Mouse (Mus musculus): ENCODE measurements at regions not wholly inside any gene's neighbourhood (a gene's known extent, or its start where the extent isn't known, plus 50 kb on each side); places are given as distances from the start of the nearest gene placed in this dataset.

DNA sequence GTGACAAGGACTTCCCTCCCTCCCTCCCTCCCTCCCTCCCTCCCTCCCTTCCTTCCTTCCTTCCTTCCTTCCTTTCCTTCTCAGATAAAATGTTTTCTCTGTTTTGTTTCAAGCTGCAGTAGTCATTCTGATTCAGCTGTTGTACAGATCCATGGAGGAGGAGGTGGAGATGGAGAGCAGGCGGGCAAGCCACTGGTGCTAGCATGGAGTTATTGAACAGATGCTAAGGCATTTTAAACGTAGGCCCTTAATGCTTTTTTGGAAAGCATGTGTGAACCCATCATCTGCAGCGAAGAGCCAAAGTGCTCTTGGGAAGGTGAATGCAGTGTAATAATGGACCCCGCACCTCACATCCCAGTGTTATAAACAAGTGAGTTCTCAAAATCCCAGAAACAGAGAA, 164.1 kb upstream of the Palmd start:
- TF ChIP-seq CTCF (IDR thresholded peaks at IDR 0.05; ENCODE audit: low read depth, low read length), result no peak
- no peak for TF ChIP-seq POLR2A (IDR thresholded peaks at IDR 0.05; ENCODE audit: extremely low read depth, insufficient read depth, low read length)
- WGBS, result 94% methylated on average over 4 of the region's 4 CpGs
- Histone ChIP-seq H3K27ac (replicated peaks; ENCODE audit: insufficient read depth, low read depth, low read length) (no peak overlapping the region), H3K79me2 (ENCODE audit: control insufficient read depth, insufficient read depth, low read length) (no peaks in the 10 kb centered on the region), H3K9ac (ENCODE audit: low read depth, low read length) (no peak overlapping the region), H3K36me3 (ENCODE audit: control insufficient read depth, insufficient read depth, low read length) (no peaks in the 10 kb centered on the region), H3K27me3 (ENCODE audit: control insufficient read depth, insufficient read depth, low read length) (no peaks in the 10 kb centered on the region), H3K4me3 (ENCODE audit: insufficient read depth, low read depth, low read length) (no peak overlapping the region), H3K4me1 (ENCODE audit: control insufficient read depth, insufficient read depth, low read length) (no peaks in the 10 kb centered on the region)
- no peak for DNase-seq (ENCODE audit: extremely low read depth, low read depth, low spot score)

GRCm38 (mm10) chr3:117122211-117122610, 153.4 kb upstream of the Palmd start:
- H3K9ac ChIP-seq (ENCODE audit: low read depth, low read length), result no peak overlapping the region

GRCm38 (mm10) chr3:117120086-117121055, 151.6 kb upstream of the Palmd start:
- Histone ChIP-seq H3K36me3 (ENCODE audit: control insufficient read depth, insufficient read depth, low read length) (no peaks in the 10 kb centered on the region), H3K27me3 (ENCODE audit: control insufficient read depth, insufficient read depth, low read length) (no peaks in the 10 kb centered on the region), H3K79me2 (ENCODE audit: control insufficient read depth, insufficient read depth, low read length) (no peaks in the 10 kb centered on the region), H3K4me1 (ENCODE audit: control insufficient read depth, insufficient read depth, low read length) (peaks cover 8% of the 10 kb centered on the region), H3K9ac (ENCODE audit: low read depth, low read length) (no peak overlapping the region), H3K4me3 (ENCODE audit: insufficient read depth, low read depth, low read length) (no peak overlapping the region), H3K27ac (replicated peaks; ENCODE audit: insufficient read depth, low read depth, low read length) (no peak overlapping the region)
- TF ChIP-seq POLR2A (IDR thresholded peaks at IDR 0.05; ENCODE audit: extremely low read depth, insufficient read depth, low read length) (no peak), CTCF (IDR thresholded peaks at IDR 0.05; ENCODE audit: low read depth, low read length) (peak; percentile 45)
- 51% methylated on average over 13 of the region's 13 CpGs for WGBS
- peak; percentile 43 for DNase-seq (ENCODE audit: extremely low read depth, low read depth, low spot score)

More at GRCm38 (mm10) chr3:117122211-117122610, 153.4 kb upstream of the Palmd start:
- H3K4me1 ChIP-seq (ENCODE audit: control insufficient read depth, insufficient read depth, low read length), result peaks cover 8% of the 10 kb centered on the region
- H3K4me3 ChIP-seq (ENCODE audit: insufficient read depth, low read depth, low read length), result no peak overlapping the region
- 96% methylated on average over 3 of the region's 3 CpGs for WGBS
- no peaks in the 10 kb centered on the region for H3K79me2 ChIP-seq (ENCODE audit: control insufficient read depth, insufficient read depth, low read length)
- DNase-seq (ENCODE audit: extremely low read depth, low read depth, low spot score), result no peak
- no peaks in the 10 kb centered on the region for H3K27me3 ChIP-seq (ENCODE audit: control insufficient read depth, insufficient read depth, low read length)
- no peak overlapping the region for H3K27ac ChIP-seq (replicated peaks; ENCODE audit: insufficient read depth, low read depth, low read length)
- TF ChIP-seq CTCF (IDR thresholded peaks at IDR 0.05; ENCODE audit: low read depth, low read length) (no peak), POLR2A (IDR thresholded peaks at IDR 0.05; ENCODE audit: extremely low read depth, insufficient read depth, low read length) (no peak)
- H3K36me3 ChIP-seq (ENCODE audit: control insufficient read depth, insufficient read depth, low read length), result no peaks in the 10 kb centered on the region

DNA sequence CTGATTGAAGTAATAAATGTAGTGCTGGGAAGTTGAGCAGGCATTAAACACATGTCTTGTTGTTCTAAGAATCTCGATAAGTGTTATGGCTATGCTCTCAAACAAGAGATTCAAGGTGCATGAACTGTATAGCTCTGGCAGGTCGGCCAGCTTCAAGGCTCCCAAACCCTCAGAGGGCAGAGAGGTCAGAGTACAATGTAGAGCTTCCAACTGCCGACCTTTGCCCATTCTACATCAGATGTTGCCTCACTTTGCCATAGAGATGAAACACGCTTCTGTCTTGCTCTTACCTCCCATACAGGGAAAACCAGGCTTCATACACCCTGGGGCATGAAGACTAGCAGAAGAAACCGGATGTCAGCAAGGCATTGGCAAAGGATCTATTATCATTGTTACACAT, 150.8 kb upstream of the Palmd start:
- H3K9ac ChIP-seq (ENCODE audit: low read depth, low read length), result no peak overlapping the region
- no peak overlapping the region for H3K27ac ChIP-seq (replicated peaks; ENCODE audit: insufficient read depth, low read depth, low read length)
- no peaks in the 10 kb centered on the region for H3K79me2 ChIP-seq (ENCODE audit: control insufficient read depth, insufficient read depth, low read length)
- WGBS, result 28% methylated on average over 5 of the region's 5 CpGs
- no peak overlapping the region for H3K4me3 ChIP-seq (ENCODE audit: insufficient read depth, low read depth, low read length)
- H3K4me1 ChIP-seq (ENCODE audit: control insufficient read depth, insufficient read depth, low read length), result peaks cover 8% of the 10 kb centered on the region
- no peaks in the 10 kb centered on the region for H3K36me3 ChIP-seq (ENCODE audit: control insufficient read depth, insufficient read depth, low read length)
- DNase-seq (ENCODE audit: extremely low read depth, low read depth, low spot score), result peak; percentile 73
- no peak for TF ChIP-seq CTCF (IDR thresholded peaks at IDR 0.05; ENCODE audit: low read depth, low read length)
- TF ChIP-seq POLR2A (IDR thresholded peaks at IDR 0.05; ENCODE audit: extremely low read depth, insufficient read depth, low read length), result no peak
- no peaks in the 10 kb centered on the region for H3K27me3 ChIP-seq (ENCODE audit: control insufficient read depth, insufficient read depth, low read length)

- H3K9ac ChIP-seq (ENCODE audit: low read depth, low read length), result no peak overlapping the region
- no peak overlapping the region for H3K4me3 ChIP-seq (ENCODE audit: insufficient read depth, low read depth, low read length)
- no peak overlapping the region for H3K27ac ChIP-seq (replicated peaks; ENCODE audit: insufficient read depth, low read depth, low read length)
- H3K36me3 ChIP-seq (ENCODE audit: control insufficient read depth, insufficient read depth, low read length), result no peaks in the 10 kb centered on the region
- no peaks in the 10 kb centered on the region for H3K27me3 ChIP-seq (ENCODE audit: control insufficient read depth, insufficient read depth, low read length)
- peaks cover 8% of the 10 kb centered on the region for H3K4me1 ChIP-seq (ENCODE audit: control insufficient read depth, insufficient read depth, low read length)
- TF ChIP-seq CTCF (IDR thresholded peaks at IDR 0.05; ENCODE audit: low read depth, low read length), result no peak; the same call in 1 of the 2 replicates
- TF ChIP-seq POLR2A (IDR thresholded peaks at IDR 0.05; ENCODE audit: extremely low read depth, insufficient read depth, low read length), result no peak
- no peaks in the 10 kb centered on the region for H3K79me2 ChIP-seq (ENCODE audit: control insufficient read depth, insufficient read depth, low read length)
- DNase-seq (ENCODE audit: extremely low read depth, low read depth, low spot score), result no peak
- 54% methylated on average over 1 of the region's 1 CpGs for WGBS
Observed at GRCm38 (mm10) chr3:117117838-117118237, 149.1 kb upstream of the Palmd start.

GRCm38 (mm10) chr3:117116210-117116609, 147.4 kb upstream of the Palmd start:
- WGBS, result 86% methylated on average over 2 of the region's 2 CpGs
- H3K27me3 ChIP-seq (ENCODE audit: control insufficient read depth, insufficient read depth, low read length), result no peaks in the 10 kb centered on the region
- no peak overlapping the region for H3K27ac ChIP-seq (replicated peaks; ENCODE audit: insufficient read depth, low read depth, low read length)
- H3K4me1 ChIP-seq (ENCODE audit: control insufficient read depth, insufficient read depth, low read length), result peaks cover 8% of the 10 kb centered on the region
- no peak overlapping the region for H3K9ac ChIP-seq (ENCODE audit: low read depth, low read length)
- TF ChIP-seq CTCF (IDR thresholded peaks at IDR 0.05; ENCODE audit: low read depth, low read length) (no peak), POLR2A (IDR thresholded peaks at IDR 0.05; ENCODE audit: extremely low read depth, insufficient read depth, low read length) (no peak)
- no peaks in the 10 kb centered on the region for H3K79me2 ChIP-seq (ENCODE audit: control insufficient read depth, insufficient read depth, low read length)
- DNase-seq (ENCODE audit: extremely low read depth, low read depth, low spot score), result no peak
- no peaks in the 10 kb centered on the region for H3K36me3 ChIP-seq (ENCODE audit: control insufficient read depth, insufficient read depth, low read length)
- H3K4me3 ChIP-seq (ENCODE audit: insufficient read depth, low read depth, low read length), result no peak overlapping the region

Data from liver, adult 2 months (tissue).